Comparison of ENCODE assay signal across 15 mouse cellular contexts in the genomic region with DNA sequence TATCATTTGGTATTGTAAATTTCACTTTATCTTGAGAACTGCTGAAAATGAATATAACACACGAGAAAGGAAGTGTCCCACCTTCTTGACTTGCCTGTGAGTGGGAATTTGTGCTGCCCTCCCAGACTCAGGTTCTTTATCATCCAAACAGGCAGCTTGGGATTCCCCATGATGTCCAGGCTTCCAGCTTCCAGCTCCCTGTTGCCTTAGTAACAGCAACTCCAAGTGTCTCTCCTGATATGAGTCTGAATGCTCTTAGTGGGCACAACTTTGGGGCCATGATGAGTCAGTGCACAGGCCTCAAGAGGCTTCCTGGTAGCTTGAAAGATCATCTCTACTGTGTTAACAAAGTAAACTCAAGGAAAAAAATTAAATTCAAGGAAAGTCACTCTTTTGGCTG.
DNase-seq lines count a peak whose midpoint lies in the region.
"Had no signal": no experiment of that assay in that cellular context is flagged by ENCODE, and none has a peak within 500 bp of the region (broad histone marks: within the 10 kb centered on the region; RNA-seq: fewer than 3 reads in every experiment).

No protein-coding gene starts in this region.

- DNase-seq in heart, adult 11 months, result peak; percentile 55
- no peak for DNase-seq in heart, adult 8-10 months (ENCODE audit: low spot score)
- peak; percentile 74 for DNase-seq in 3T3-L1 (ENCODE audit: low read depth, low spot score)
- peak; percentile 30 for DNase-seq in Muller cell, postnatal 12 days (ENCODE audit: inconsistent ontology term)
- peak; percentile 12 for DNase-seq in brain, adult 2 months (ENCODE audit: low read depth, low spot score)
- DNase-seq in gastrocnemius, postnatal 25 days, result no peak
- DNase-seq in urinary bladder, adult 18-20 months (ENCODE audit: low spot score in 2 of 2), result no peak
- DNase-seq: adrenal gland, adult 8-10 months; adrenal gland, postnatal 14 days; adrenal gland, postnatal 36 days; cerebellum, adult 11-12 months; cerebellum, adult 2 months; cerebellum, adult 9-10 months; cerebellum, postnatal 25 days; forebrain, postnatal 0 days had no signal

Comparison
In these comparisons a context has a peak if more than half of its experiments do, and no peak if none do; other contexts are left out.
1. DNase-seq: peak in heart, adult 11 months (single experiment), 3T3-L1 (single experiment), Muller cell, postnatal 12 days (single experiment) and brain, adult 2 months (single experiment); none in heart, adult 8-10 months (single experiment), gastrocnemius, postnatal 25 days (single experiment) and urinary bladder, adult 18-20 months (0 of 2).